Mouse (Mus musculus) spleen, adult 2 months (tissue): Measurements from ENCODE around the gene Shank2. TPM values are rescaled to one million over a fixed set of nuclear protein-coding genes. Genes with fewer than 3 reads are reported as not detected.

Experiments
- DNase-seq, 2 experiments: peaks; one replicate each; pipeline versions ENCODE4 v3.0.0 to v3.0.0-alpha.2; 2012 to 2021; ENCODE audit warnings: low spot score in 2 of 2, low read depth in 1 of 2
- H3K27ac ChIP-seq: fragments of 200-500 bp; 2 replicates; pipeline ENCODE4 v1.5.1; 2012; ENCODE audit warnings: low read length, inconsistent platforms; ENCODE audit not compliant: insufficient read depth
- H3K27me3 ChIP-seq: fragments of 200-500 bp; 2 replicates; pipeline ENCODE4 v1.6.1; 2012; ENCODE audit warnings: mild to moderate bottlenecking, moderate library complexity, low read length, inconsistent platforms; ENCODE audit not compliant: control insufficient read depth, insufficient read depth
- H3K36me3 ChIP-seq: fragments of 200-500 bp; 2 replicates; pipeline ENCODE4 v1.6.1; 2012; ENCODE audit warnings: mild to moderate bottlenecking, low read length, inconsistent platforms; ENCODE audit not compliant: control insufficient read depth, insufficient read depth
- H3K4me1 ChIP-seq: fragments of 200-500 bp; 2 replicates; pipeline ENCODE4 v1.6.1; 2011; ENCODE audit warnings: inconsistent platforms; ENCODE audit not compliant: control insufficient read depth, insufficient read depth, insufficient read length
- H3K4me3 ChIP-seq: fragments of 200-500 bp; 2 replicates; pipeline ENCODE4 v1.5.1; 2011; ENCODE audit warnings: mild to moderate bottlenecking, inconsistent platforms; ENCODE audit not compliant: insufficient read depth, insufficient read length; ENCODE audit errors: extremely low read depth
- CTCF ChIP-seq: fragments of 200-500 bp; IDR thresholded peaks from 2 replicates; pipeline ENCODE4 v1.5.1; 2011; ENCODE audit warnings: mild to moderate bottlenecking, inconsistent platforms; ENCODE audit not compliant: insufficient read depth, insufficient read length, insufficient replicate concordance; ENCODE audit errors: extremely low read depth
- POLR2A ChIP-seq: fragments of 200-500 bp; IDR thresholded peaks from 2 replicates; pipeline ENCODE4 v1.6.1; 2011; ENCODE audit warnings: low read depth, low read length, inconsistent platforms
- whole genome bisulfite sequencing: fragments of 180-500 bp; shearing (Covaris S2); methylation state at CpG from one replicate; pipeline ENCODE4 v1.1.7; 2018; 5-methylcytosine and 5-hydroxymethylcytosine counted together
- polyA plus RNA-seq: library from polyadenylated mRNA; depleted of rRNA; stranded (reverse); fragments of >200 nt; gene quantifications from 2 replicates; pipeline ENCODE4 v1.2.3, GENCODE M21; 2012

Shank2 gene
- polyA plus RNA-seq, 1 experiment: 0.13 TPM

DNA sequence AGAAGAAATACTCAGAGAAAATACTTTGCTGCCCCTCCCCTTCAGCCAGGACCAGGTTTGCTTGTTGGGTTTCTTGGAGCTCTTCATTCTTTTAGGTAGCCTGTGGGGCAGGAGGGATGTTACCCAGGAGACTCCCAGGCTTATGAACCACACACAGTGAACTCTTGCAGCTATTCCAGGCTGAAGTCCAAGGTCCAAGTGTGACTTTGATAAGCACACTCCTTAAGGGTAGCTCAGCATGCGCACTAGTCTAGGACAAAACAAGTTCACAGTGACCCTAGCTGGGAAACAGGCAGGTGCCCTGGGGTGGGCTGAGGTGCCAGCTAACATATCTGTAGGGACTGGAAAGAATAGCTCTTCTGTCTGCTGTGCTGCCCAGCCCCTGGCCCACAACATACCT is 117.8 kb downstream of the Shank2 start:
- no peak for TF ChIP-seq POLR2A
- no peak for TF ChIP-seq CTCF
- DNase-seq: no peak
- H3K27me3 ChIP-seq: no peaks in the 10 kb centered on the region

DNA sequence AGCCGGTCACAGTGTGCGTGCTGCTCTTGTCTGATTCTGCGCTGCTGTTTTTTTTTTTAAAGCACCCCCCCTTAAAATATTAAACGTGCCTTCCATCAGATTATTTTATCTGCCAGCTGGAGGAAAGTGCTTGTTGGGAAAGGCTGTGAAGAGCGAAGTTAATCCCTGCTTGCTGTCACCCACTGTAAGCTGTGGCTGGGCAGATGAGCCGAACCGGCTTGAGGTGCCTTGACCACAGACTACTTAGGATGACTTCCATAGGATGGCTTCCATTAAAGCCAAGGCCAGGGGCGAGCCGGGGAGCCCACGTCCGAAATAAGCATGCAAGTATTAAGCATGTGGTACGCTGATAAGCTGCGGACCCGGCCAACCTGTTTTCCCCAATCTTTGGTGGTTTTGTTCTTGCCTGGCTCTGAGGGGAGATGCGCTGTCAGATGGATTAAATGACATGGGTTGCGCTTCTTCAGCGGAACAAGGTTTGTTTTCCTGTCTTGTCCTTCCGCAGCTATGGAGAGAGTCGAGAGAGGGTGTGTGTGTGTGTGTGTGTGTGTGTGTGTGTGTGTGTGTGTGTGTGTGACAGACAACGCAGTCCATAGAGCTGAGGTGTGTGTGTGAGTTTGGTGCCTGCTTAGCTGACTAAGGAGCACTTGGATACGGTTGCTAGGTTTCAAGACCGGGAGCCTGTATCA is 131.1 kb downstream of the Shank2 start:
- H3K27ac ChIP-seq: no peak overlapping the region
- no peaks in the 10 kb centered on the region for H3K4me1 ChIP-seq
- no peak overlapping the region for H3K4me3 ChIP-seq
- H3K27me3 ChIP-seq: no peaks in the 10 kb centered on the region
- WGBS: 85% methylated on average over 22 of the region's 22 CpGs
- no peak for DNase-seq
- no peaks in the 10 kb centered on the region for H3K36me3 ChIP-seq
- TF ChIP-seq CTCF: no peak
- no peak for TF ChIP-seq POLR2A

More for the DNA sequence above, 117.8 kb downstream of the Shank2 start:
- no peaks in the 10 kb centered on the region for H3K36me3 ChIP-seq
- H3K4me3 ChIP-seq: no peak overlapping the region
- H3K4me1 ChIP-seq: no peaks in the 10 kb centered on the region
- WGBS: 91% methylated on average over 1 of the region's 1 CpGs
- no peak overlapping the region for H3K27ac ChIP-seq

DNA sequence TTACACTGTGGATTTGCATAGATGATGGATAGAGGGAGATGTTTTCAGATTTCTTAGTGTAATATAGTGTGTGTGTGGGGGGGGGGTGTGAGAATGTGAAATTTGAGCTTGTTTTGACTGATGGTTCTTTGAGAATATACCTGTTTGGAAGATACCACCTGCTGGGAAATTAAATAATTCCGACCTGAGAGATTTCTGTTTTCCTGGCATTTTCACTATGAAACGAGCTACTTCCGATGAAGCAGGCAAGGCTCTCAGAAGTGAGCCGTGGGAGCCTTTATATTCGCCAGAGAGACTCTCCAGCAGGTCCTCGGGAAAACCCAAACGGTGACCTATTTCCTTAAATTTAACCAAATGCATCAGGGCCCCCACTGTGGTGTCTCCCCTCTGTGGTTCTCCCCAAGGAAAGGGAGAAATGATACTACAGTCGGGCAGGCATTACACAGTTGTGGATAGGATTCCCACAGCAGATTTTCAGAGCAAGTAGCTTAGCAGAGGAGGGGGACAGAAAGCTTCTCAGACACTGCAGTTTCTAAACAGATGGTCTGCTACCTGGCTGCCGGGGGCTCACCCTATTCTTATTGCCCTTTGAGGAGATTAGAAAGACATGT is 131.8 kb downstream of the Shank2 start:
- 73% methylated on average over 9 of the region's 9 CpGs for WGBS
- H3K27me3 ChIP-seq: no peaks in the 10 kb centered on the region
- TF ChIP-seq POLR2A: no peak
- TF ChIP-seq CTCF: no peak
- H3K4me1 ChIP-seq: no peaks in the 10 kb centered on the region
- H3K27ac ChIP-seq: no peak overlapping the region
- H3K36me3 ChIP-seq: no peaks in the 10 kb centered on the region
- no peak for DNase-seq
- H3K4me3 ChIP-seq: no peak overlapping the region

DNA sequence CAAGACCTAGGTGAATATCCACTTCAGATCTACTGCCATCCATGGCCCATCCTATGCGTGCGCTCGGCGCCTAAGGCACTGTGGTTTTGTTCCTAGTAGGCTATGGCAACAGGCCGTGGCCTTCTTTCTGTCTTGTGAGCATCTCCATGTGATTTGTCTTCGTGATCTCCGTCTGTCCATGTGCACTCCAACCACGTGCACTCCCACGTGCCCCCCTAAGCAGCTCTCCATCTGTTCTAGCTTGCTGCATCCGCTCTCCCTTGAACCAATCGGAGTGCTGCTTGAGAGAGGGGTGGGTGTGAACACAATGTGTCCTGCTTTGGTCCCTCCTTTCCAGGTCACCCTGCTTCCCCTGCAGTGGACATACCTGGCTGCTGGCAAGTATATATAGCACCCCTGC is 133.0 kb downstream of the Shank2 start:
- Histone ChIP-seq H3K36me3 (no peaks in the 10 kb centered on the region), H3K4me3 (no peak overlapping the region), H3K27ac (no peak overlapping the region), H3K4me1 (no peaks in the 10 kb centered on the region), H3K27me3 (no peaks in the 10 kb centered on the region)
- 92% methylated on average over 11 of the region's 11 CpGs for WGBS
- no peak for DNase-seq
- no peak for TF ChIP-seq CTCF
- no peak for TF ChIP-seq POLR2A

DNA sequence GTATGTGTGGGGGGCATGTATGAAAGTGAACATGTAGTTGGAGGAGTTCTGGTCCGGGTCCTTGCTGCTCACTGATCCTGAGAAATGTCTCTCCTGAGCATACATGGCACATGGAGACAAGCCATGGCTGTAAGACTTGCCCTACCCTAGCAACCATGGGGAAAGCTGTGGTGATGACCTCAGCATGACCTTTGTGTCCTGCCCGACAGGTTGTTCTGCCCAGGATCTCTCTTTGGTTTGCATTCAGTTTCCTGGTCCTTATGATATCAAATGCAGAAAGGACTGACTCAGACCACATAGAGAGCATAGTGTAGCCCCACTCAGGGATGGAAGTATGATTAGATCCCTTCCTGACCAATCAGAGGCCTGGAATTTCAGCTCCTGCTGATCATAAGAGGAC is 136.1 kb downstream of the Shank2 start:
- Histone ChIP-seq H3K4me3 (no peak overlapping the region), H3K36me3 (no peaks in the 10 kb centered on the region), H3K27me3 (no peaks in the 10 kb centered on the region), H3K4me1 (no peaks in the 10 kb centered on the region), H3K27ac (no peak overlapping the region)
- no peak for DNase-seq
- no peak for TF ChIP-seq CTCF
- TF ChIP-seq POLR2A: no peak
- WGBS: 69% methylated on average over 2 of the region's 2 CpGs

DNA sequence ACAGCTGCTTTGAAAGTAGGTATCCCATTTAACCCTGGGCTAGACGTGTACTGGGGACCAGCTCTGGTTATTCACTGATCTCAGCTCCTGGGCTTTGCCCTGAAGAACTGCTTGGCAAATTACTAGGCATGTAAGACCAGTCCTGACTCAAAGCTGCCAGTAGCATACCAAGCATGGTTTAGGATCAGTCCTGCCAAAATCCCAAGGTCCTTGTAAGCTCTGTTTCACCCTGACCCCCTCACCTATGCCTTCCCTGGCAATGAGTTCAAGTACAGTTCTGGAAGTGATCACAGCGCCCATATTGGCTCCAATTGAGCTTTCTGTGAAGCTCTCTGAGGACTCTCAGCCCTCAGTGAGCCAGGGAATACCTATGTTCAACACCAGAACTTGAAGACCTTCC is 136.7 kb downstream of the Shank2 start:
- H3K27ac ChIP-seq: no peak overlapping the region
- TF ChIP-seq CTCF: no peak
- TF ChIP-seq POLR2A: no peak
- H3K4me1 ChIP-seq: no peaks in the 10 kb centered on the region
- H3K4me3 ChIP-seq: no peak overlapping the region
- WGBS: 63% methylated on average over 2 of the region's 2 CpGs
- H3K27me3 ChIP-seq: no peaks in the 10 kb centered on the region
- no peak for DNase-seq
- H3K36me3 ChIP-seq: no peaks in the 10 kb centered on the region

DNA sequence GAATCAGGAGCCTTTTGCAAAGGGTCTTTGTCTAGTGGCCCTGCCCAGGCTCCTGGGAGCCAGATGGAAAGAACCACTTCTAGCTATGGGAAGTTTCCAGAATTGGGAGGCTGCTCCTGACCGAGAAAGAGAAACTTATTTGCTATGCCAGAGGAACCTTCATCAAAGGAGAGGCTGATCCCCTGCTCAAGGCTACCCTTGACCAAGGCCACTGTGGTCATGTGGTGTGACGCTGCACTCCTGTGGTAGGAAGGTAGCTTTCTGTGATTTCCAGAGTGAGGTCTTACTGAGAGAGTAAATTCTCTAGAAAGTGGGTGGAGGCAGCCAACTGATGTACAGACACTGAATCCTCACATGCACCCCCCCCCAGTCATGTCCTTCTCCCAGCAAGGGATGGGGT is 138.0 kb downstream of the Shank2 start:
- TF ChIP-seq POLR2A: no peak
- TF ChIP-seq CTCF: no peak
- WGBS: 83% methylated on average over 2 of the region's 2 CpGs
- Histone ChIP-seq H3K36me3 (no peaks in the 10 kb centered on the region), H3K4me1 (no peaks in the 10 kb centered on the region), H3K4me3 (no peak overlapping the region), H3K27ac (no peak overlapping the region), H3K27me3 (no peaks in the 10 kb centered on the region)
- no peak for DNase-seq
